Mouse (Mus musculus) embryonic fibroblast, embryonic 13.5 days (primary cell): Measurements from ENCODE around the gene Syt15. TPM values are rescaled to one million over a fixed set of nuclear protein-coding genes. Genes with fewer than 3 reads are reported as not detected.
A peak's percentile ranks its signal among the peaks of the same experiment; 100 is the strongest.

ENCODE experiments used
- H3K27ac ChIP-seq: 2 replicates; pipeline ENCODE4 v1.5.1; 2012; ENCODE audit warnings: low read length, control low read depth, inconsistent platforms; ENCODE audit not compliant: insufficient read depth
- H3K4me1 ChIP-seq: 2 replicates; pipeline ENCODE4 v1.6.1; 2011; ENCODE audit warnings: low read length; ENCODE audit not compliant: control insufficient read depth, insufficient read depth
- H3K4me3 ChIP-seq: 2 replicates; pipeline ENCODE4 v1.5.1; 2011; ENCODE audit warnings: mild to moderate bottlenecking, control low read depth, low read length; ENCODE audit not compliant: insufficient read depth
- CTCF ChIP-seq: IDR thresholded peaks from 2 replicates; pipeline ENCODE4 v1.5.1; 2011; ENCODE audit warnings: mild to moderate bottlenecking, control low read depth, low read length, moderate library complexity, borderline replicate concordance; ENCODE audit not compliant: insufficient read depth
- POLR2A ChIP-seq: IDR thresholded peaks from 2 replicates; pipeline ENCODE4 v1.6.1; 2011; ENCODE audit warnings: low read depth, mild to moderate bottlenecking, control low read depth, low read length, moderate library complexity
- polyA plus RNA-seq: library from polyadenylated mRNA; stranded (reverse); fragments of >200 nt; gene quantifications from 2 replicates; pipeline ENCODE4 v1.2.4, GENCODE M21; 2011; ENCODE audit warnings: low read depth; ENCODE audit not compliant: missing spikeins, insufficient read length

Gene Syt15
- not detected in 2 replicates for polyA plus RNA-seq

DNA sequence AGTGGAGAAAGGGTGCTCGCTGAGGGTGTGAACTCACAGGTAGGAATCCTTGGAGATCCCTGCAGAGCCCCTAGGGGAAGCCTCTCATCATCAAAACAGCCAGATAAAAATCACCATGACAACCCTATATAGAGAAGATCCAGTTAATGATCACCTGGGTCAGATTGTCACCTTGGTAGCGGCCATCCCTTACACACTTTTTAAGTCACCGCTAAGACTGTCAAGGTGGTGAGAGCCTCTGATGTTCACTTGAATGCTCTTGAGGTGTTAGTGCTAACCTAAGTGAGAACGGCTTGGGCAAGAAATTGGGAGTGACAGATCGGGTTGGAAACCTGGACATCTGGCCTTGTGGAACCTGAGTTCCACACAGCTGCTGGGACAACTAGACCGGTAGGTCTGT, at the start of gene Syt15:
Syt15 (plus strand) TSS at position 301 of the 400 bp plus-strand sequence.
- Histone ChIP-seq H3K4me3 (no peak within 1 kb of the TSS), H3K27ac (no peak within 1 kb of the TSS), H3K4me1 (peaks cover 3% of the 10 kb centered on the region; the same call in 1 of the 2 replicates)
- TF ChIP-seq POLR2A = no peak
- TF ChIP-seq CTCF = no peak

DNA sequence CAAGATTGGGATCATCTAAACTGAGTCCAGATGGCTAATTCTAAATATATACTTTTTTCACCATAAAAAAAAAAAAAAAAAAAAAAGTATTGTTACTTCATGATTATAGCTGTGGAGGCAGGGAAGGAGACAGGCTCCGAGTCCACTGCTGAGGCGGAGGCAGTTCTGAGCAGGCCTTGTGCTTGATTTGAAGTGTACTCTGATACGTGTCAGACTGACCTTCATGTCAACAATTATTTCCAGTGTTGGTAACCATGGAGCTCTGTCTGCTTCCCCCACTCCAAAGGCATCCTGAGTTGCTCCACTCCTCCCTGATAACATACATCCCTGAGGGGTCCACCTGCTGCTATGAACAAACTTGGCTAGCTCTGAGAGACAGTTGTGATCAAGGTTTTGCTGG, 48.3 kb upstream of the Syt15 start:
- H3K4me1 ChIP-seq = no peaks in the 10 kb centered on the region
- H3K27ac ChIP-seq = no peak overlapping the region
- no peak overlapping the region for H3K4me3 ChIP-seq
- TF ChIP-seq CTCF (no peak), POLR2A (no peak)

DNA sequence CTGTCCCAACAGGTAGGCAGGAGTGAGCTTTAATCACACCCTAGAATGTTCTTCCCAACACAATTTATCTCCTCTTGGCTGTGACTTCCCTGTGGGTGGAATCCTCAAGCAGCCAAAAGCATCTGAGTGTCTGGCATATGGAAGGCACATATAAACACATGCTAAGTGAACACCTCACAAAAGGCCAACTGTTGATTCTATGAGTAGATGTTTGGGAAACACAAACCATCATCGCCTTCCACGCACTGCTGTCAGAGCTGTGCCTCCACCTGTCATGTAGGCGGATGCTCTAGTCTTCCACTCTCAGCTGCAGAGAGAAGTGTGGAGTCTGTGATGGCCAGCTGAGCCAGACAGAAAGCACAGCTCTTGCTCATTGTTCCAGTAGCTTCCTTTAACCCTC, 40.0 kb upstream of the Syt15 start:
- TF ChIP-seq POLR2A = no peak
- TF ChIP-seq CTCF = no peak
- H3K4me1 ChIP-seq = no peaks in the 10 kb centered on the region
- H3K27ac ChIP-seq = no peak overlapping the region
- no peak overlapping the region for H3K4me3 ChIP-seq

DNA sequence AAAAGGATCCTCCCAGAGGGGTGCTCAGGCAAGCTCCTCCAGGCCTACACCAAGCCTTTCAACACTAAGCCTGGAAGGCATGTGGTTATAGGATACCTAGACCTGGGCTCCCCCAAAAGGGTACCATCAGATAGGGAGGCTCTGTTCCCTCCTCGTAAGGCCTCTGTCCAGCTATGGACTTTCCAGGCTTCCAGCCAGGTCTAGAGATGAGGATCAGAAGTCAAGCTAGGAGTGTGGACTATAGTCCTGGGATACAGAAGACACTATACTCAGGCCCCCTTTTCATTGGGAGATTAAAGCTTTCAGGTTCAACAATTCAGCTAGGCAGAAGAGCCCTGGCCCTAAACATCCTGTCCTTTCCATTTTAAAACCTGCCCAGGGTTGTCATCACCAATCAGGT, 36.3 kb upstream of the Syt15 start:
- Histone ChIP-seq H3K27ac (no peak overlapping the region), H3K4me1 (no peaks in the 10 kb centered on the region)
- no peak for TF ChIP-seq POLR2A
- TF ChIP-seq CTCF = no peak

DNA sequence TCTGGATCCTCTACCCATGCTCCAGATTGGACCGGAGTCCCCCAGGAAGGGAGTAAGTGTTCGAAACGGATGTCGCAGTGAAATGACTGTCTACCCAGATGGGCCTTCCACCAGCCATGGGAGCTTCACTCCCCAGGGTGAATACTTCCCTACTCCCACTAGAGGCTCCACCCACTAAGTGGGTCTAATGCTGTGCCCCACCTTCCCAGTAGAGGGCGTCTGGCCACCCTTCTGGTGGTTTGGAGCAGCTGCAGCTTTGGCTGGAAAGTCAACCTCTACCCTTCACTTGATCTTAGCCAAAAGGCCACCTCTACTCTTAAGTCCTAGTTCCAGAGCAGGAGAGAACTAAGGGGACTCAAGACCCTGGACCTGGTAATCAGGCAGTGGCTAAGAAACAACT, 30.8 kb upstream of the Syt15 start:
- Histone ChIP-seq H3K4me1 (no peaks in the 10 kb centered on the region), H3K4me3 (no peak overlapping the region), H3K27ac (no peak overlapping the region)
- 0 out of 2 replicates have a peak, but pooled peaks have one; percentile 17 for TF ChIP-seq CTCF
- no peak for TF ChIP-seq POLR2A

More for the DNA sequence above, 36.3 kb upstream of the Syt15 start:
- H3K4me3 ChIP-seq = no peak overlapping the region

DNA sequence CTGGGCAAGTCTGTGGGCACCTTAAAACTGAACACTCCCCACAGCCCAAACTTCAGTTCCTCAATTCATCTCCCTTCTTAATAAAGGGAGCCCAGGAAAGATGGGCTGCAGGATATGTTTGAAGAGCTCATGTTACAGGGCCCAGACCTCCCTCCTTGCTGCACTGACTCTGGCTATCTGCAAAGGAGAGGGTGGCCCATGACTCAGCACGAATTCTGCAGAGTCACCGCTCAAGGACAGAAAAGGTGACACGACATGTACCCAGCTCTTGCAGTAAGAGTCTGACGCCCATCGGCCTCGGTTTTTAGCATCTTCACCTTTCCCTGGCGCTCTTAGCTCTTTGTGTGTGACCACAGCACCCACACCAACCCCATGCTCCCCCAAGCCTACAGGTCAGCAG, 29.0 kb upstream of the Syt15 start:
- Histone ChIP-seq H3K4me1 (no peaks in the 10 kb centered on the region), H3K4me3 (no peak overlapping the region), H3K27ac (no peak overlapping the region)
- no peak for TF ChIP-seq CTCF
- no peak for TF ChIP-seq POLR2A

DNA sequence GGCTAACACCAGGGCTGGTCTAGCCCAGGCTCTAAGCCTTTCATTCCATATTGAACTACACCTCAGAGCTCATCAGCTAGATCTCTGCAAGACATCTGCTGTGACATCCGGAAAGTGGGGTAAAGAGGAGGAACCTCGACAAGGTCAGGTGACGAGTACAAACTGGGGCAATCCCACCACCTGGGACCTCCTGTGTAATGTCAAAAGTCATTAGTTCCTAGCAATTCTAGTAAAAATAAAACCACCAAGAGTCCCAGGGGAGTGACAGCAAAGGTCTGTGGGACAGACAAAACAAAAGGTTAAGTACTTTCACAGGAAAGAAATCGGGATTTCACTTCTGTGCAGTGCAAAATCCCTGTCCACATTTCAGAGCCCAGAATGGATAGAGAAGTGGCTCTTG, 25.5 kb upstream of the Syt15 start:
- TF ChIP-seq POLR2A (no peak), CTCF (no peak)
- H3K4me1 ChIP-seq = no peaks in the 10 kb centered on the region
- H3K4me3 ChIP-seq = no peak overlapping the region
- no peak overlapping the region for H3K27ac ChIP-seq

DNA sequence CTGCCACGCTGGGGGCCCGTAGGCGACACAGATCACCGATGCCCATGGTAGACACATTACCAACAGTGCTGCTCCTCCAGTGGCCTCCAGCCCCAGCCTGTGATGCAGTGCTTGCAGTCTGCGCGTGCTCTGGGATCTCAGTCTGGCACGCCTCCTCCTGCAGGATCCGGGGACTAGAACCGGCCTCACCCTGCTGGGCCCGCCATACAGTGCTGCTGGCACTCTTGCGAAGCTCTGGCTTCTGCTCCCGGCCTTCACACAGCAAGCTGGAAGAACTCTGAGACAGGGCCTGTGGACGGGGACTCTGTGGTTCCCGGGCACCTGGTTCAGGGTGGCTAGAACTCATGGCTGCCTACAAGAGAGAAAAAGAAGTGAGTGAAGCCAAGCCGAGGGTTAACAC, 23.9 kb upstream of the Syt15 start:
- H3K4me3 ChIP-seq = no peak overlapping the region
- H3K27ac ChIP-seq = no peak overlapping the region
- no peaks in the 10 kb centered on the region for H3K4me1 ChIP-seq
- TF ChIP-seq CTCF = no peak
- TF ChIP-seq POLR2A = no peak

DNA sequence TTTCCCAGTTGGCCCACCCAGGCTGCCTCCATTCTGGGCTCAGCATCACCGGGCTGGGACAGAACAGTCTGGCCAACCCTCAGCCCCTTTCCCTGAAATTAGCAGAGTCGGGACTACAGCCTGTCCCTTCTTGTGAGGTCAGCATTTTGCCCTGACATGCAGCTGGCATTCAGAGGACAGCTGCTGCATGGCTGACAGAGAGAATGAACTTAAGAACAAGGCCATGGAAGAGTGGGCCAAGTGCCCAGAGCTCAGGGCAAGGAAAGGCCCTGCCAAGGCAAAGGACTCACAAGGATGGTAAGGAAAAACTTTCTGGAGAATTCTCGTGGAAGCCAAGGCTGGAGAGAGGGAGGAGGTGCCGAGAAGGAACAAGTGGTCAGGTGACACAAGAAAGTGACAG, 22.7 kb upstream of the Syt15 start:
- no peak for TF ChIP-seq CTCF
- TF ChIP-seq POLR2A = no peak
- Histone ChIP-seq H3K27ac (no peak overlapping the region), H3K4me3 (no peak overlapping the region), H3K4me1 (no peaks in the 10 kb centered on the region)

DNA sequence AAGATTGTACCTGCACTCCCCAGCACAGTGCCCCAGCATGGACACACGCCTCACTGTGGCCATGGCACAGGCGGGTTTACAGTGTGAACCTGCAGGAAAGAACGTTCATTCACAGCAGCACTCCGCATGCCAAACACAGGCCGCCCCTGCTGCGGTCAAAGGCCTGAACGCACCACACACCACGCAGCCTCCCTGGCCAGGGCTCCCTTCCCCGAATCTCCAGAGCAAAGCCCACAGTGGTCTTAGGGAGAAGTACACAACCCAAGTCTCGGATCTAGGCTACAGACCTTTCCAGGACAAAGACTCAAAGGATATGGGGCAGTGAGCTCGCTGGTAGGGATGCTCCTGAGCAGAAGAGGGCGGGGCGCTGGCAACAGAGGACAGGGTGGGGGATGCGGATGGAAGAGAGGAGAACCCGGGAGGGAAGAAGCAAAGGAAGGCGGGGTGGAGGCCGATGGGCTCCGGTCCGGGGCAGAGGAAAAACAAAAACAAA, 18.6 kb upstream of the Syt15 start:
- Histone ChIP-seq H3K27ac (no peak overlapping the region), H3K4me1 (no peaks in the 10 kb centered on the region), H3K4me3 (peak overlapping the region; percentile 50)
- no peak for TF ChIP-seq POLR2A
- TF ChIP-seq CTCF = no peak

DNA sequence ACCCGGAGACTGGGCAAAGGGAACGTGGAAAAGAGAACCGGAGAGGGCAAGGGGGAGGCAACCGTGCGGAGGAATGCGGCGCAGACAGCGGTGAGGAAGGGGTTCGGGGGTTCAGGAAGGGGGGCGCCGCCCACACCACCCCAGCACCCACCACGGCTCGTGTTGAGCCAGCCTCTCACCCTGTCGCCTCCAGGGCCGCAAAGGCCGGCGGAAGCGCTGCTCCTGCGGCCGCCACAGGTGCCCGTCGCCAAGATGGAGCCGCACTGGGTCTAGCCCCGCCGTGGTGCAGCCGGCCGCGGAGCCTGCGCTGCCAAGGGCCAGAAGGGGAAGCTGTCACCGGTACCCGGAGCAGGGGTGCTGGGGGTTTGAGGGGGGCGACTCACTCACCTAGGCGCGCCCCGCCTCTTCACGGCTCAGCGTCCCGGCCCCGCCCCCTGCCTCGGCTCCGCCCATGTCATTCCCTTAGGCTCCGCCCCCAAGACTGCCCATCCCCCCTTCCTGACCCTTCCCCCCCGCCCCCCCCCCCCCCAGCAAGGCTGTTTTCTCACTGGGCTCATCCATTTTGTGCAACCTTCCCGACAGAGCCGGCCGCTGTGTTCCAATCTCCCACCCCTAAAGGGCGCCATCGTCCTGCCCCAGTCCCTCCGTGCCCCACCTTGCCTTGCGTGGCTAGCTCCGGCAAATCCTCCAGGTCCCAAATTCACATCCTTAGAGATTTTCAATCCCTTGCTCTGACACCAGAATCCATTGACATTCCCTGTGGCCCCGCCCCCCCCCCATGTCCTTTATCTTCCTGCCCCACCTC, 18.0 kb upstream of the Syt15 start, which contains the start of gene Gprin2:
Gprin2 (minus strand) TSS at position 423 of the 805 bp plus-strand sequence.
- H3K4me3 ChIP-seq = peak within 1 kb of the TSS; percentile 50
- TF ChIP-seq CTCF = no peak
- TF ChIP-seq POLR2A = no peak

More for the DNA sequence above, 18.0 kb upstream of the Syt15 start, which contains the start of gene Gprin2:
- no peaks in the 10 kb centered on the region for H3K4me1 ChIP-seq
- H3K27ac ChIP-seq = no peak within 1 kb of the TSS
